Mouse (Mus musculus): ENCODE measurements around the gene 1700067K01Rik.
"Not testable (repeated sequence)": the region's sequence is repeated elsewhere in the genome, so short reads cannot be mapped to it uniquely, and the experiment has no call there.

Gene 1700067K01Rik

GRCm38 (mm10) chr8:83983222-83983621 is 18.1 kb upstream of the 1700067K01Rik start:
- not testable (repeated sequence) for DNase-seq (ENCODE audit: low read depth, low spot score)

GRCm38 (mm10) chr8:83989243-83989642 is 12.1 kb upstream of the 1700067K01Rik start:
- DNase-seq (ENCODE audit: low read depth, low spot score) = no peak

GRCm38 (mm10) chr8:83990170-83990569 is 11.1 kb upstream of the 1700067K01Rik start:
- no peak for DNase-seq (ENCODE audit: low read depth, low spot score)

GRCm38 (mm10) chr8:83992488-83992887 is 8.8 kb upstream of the 1700067K01Rik start:
- DNase-seq (ENCODE audit: low read depth, low spot score) = no peak

- no peak for DNase-seq (ENCODE audit: low read depth, low spot score)
These were observed 7.3 kb upstream of the 1700067K01Rik start for GRCm38 (mm10) chr8:83994030-83994429.

- DNase-seq (ENCODE audit: low read depth, low spot score) = no peak
These were observed 5.3 kb upstream of the 1700067K01Rik start for GRCm38 (mm10) chr8:83995973-83996372.

GRCm38 (mm10) chr8:83996567-83997505 is 4.5 kb upstream of the 1700067K01Rik start:
- DNase-seq (ENCODE audit: low read depth, low spot score) = peak; percentile 84

GRCm38 (mm10) chr8:83997511-83998141 is 3.7 kb upstream of the 1700067K01Rik start, which contains the start of gene Samd1:
Samd1 (plus strand) TSS chr8:83997672.
- no peak for DNase-seq (ENCODE audit: low read depth, low spot score)

GRCm38 (mm10) chr8:83998231-83999056 is 2.9 kb upstream of the 1700067K01Rik start:
- DNase-seq (ENCODE audit: low read depth, low spot score) = peak; percentile 54

GRCm38 (mm10) chr8:83999057-83999705 is 2.1 kb upstream of the 1700067K01Rik start:
- no peak for DNase-seq (ENCODE audit: low read depth, low spot score)

- DNase-seq (ENCODE audit: low read depth, low spot score) = no peak
These were observed 1.5 kb upstream of the 1700067K01Rik start for GRCm38 (mm10) chr8:83999825-84000224.

GRCm38 (mm10) chr8:84002957-84003611 is 1.8 kb downstream of the 1700067K01Rik start:
- no peak for DNase-seq (ENCODE audit: low read depth, low spot score)

- DNase-seq (ENCODE audit: low read depth, low spot score) = no peak
These were observed 2.4 kb downstream of the 1700067K01Rik start for GRCm38 (mm10) chr8:84003612-84004246.

- peak; percentile 91 for DNase-seq (ENCODE audit: low read depth, low spot score)
These were observed 3.4 kb downstream of the 1700067K01Rik start for GRCm38 (mm10) chr8:84004533-84005201.

GRCm38 (mm10) chr8:84005502-84005901 is 4.2 kb downstream of the 1700067K01Rik start:
- DNase-seq (ENCODE audit: low read depth, low spot score) = not testable (repeated sequence)

- no peak for DNase-seq (ENCODE audit: low read depth, low spot score)
These were observed 7.1 kb downstream of the 1700067K01Rik start for GRCm38 (mm10) chr8:84008362-84008761.

- DNase-seq (ENCODE audit: low read depth, low spot score) = peak; percentile 74
These were observed 8.6 kb downstream of the 1700067K01Rik start for GRCm38 (mm10) chr8:84009876-84010275.

GRCm38 (mm10) chr8:84010625-84011611 is 9.6 kb downstream of the 1700067K01Rik start:
- no peak for DNase-seq (ENCODE audit: low read depth, low spot score)

Measured in embryo, embryonic 11.5 days (tissue).